Mouse (Mus musculus) brain, embryonic 14.5 days (tissue): Measurements from ENCODE around the gene Gsdmc3.

Source experiments
- CTCF ChIP-seq: fragments of 200-500 bp; IDR thresholded peaks from 2 replicates; pipeline ENCODE4 v1.5.1; 2012; ENCODE audit warnings: inconsistent platforms, mild to moderate bottlenecking, moderate library complexity, borderline replicate concordance; ENCODE audit not compliant: insufficient read depth, insufficient read length; ENCODE audit errors: extremely low read depth
- POLR2A ChIP-seq: fragments of 200-500 bp; IDR thresholded peaks from 2 replicates; pipeline ENCODE4 v1.6.1; 2012; ENCODE audit warnings: mild to moderate bottlenecking, inconsistent platforms, borderline replicate concordance; ENCODE audit not compliant: poor library complexity, insufficient read depth, insufficient read length, severe bottlenecking; ENCODE audit errors: extremely low read depth

DNA sequence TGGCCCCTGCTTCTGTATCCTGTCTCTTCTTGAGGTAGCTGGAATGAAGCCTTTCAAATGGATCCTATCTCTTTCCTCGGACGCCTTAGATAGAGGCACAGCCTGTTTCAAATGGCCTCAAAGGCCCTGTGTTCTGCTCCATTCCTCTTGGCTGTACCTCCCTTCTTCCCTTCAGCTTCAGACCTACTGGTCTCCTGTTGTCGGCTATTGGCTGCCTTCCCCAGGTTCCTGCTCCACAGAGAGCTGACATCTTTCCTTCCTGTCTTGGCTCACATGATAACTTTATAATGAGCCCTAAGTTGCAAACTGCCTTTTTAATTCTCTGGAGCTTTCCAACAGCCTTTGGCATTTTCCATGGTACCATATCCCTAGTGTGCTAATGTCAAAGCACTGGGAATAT is 47.8 kb upstream of the Gsdmc3 start:
- TF ChIP-seq POLR2A = no peak
- no peak for TF ChIP-seq CTCF
